Mouse (Mus musculus) intestine, embryonic 16.5 days (tissue): Measurements from ENCODE around the gene Adamts5. TPM values are rescaled to one million over a fixed set of nuclear protein-coding genes. Genes with fewer than 3 reads are reported as not detected.

ENCODE experiments used
- ATAC-seq: fragments of 200-750 bp; cut with Nextera tagmentation; 2 replicates; pipeline ENCODE4 v1.8.0; 2017; ENCODE audit warnings: moderate TSS enrichment, moderate library complexity
- H3K27ac ChIP-seq: fragments of 300-500 bp; sonication (generic); 2 replicates; pipeline ENCODE4 v1.5.1; 2014; ENCODE audit warnings: mild to moderate bottlenecking, low read length
- H3K27me3 ChIP-seq: fragments of 300-500 bp; sonication (generic); replicated peaks from 2 replicates; pipeline ENCODE4 v1.6.1; 2014; ENCODE audit warnings: low read length, control low read depth, mixed read lengths; ENCODE audit not compliant: control insufficient read depth, insufficient read depth
- H3K36me3 ChIP-seq: fragments of 300-500 bp; sonication (generic); 2 replicates; pipeline ENCODE4 v1.6.1; 2014; ENCODE audit warnings: low read length, control low read depth; ENCODE audit not compliant: control insufficient read depth, insufficient read depth
- H3K4me1 ChIP-seq: fragments of 300-500 bp; sonication (generic); 2 replicates; pipeline ENCODE4 v1.6.1; 2014; ENCODE audit warnings: low read length, control low read depth, mixed read lengths; ENCODE audit not compliant: control insufficient read depth, insufficient read depth
- H3K4me2 ChIP-seq: fragments of 300-500 bp; sonication (generic); 2 replicates; pipeline ENCODE4 v1.6.1; 2014; ENCODE audit warnings: low read depth, low read length, control low read depth
- H3K4me3 ChIP-seq: fragments of 300-500 bp; sonication (generic); 2 replicates; pipeline ENCODE4 v1.5.1; 2014; ENCODE audit warnings: mild to moderate bottlenecking, low read length
- H3K9ac ChIP-seq: fragments of 300-500 bp; sonication (generic); 2 replicates; pipeline ENCODE4 v1.6.1; 2014; ENCODE audit warnings: low read depth, low read length
- H3K9me3 ChIP-seq: fragments of 300-500 bp; sonication (generic); 2 replicates; pipeline ENCODE4 v1.6.1; 2016; ENCODE audit warnings: low read length, control low read depth; ENCODE audit not compliant: control insufficient read depth
- WGBS: fragments of 180-500 bp; shearing (Covaris S2); extraction: QIAGEN DNeasy Blood & Tissue Kit; methylation state at CpG from one replicate; pipeline ENCODE4 v1.1.7; 2014; 5-methylcytosine and 5-hydroxymethylcytosine counted together
- polyA plus RNA-seq: library from polyadenylated mRNA; unstranded; fragments of >200 nt; fragmentation: Nextera tagmentation; extraction: Ambion mirVana; gene quantifications from 2 replicates; pipeline ENCODE4 v1.2.1, GENCODE M21; 2015

Gene Adamts5
- polyA plus RNA-seq, 1 experiment from 2014 or later = 1.3 TPM

DNA sequence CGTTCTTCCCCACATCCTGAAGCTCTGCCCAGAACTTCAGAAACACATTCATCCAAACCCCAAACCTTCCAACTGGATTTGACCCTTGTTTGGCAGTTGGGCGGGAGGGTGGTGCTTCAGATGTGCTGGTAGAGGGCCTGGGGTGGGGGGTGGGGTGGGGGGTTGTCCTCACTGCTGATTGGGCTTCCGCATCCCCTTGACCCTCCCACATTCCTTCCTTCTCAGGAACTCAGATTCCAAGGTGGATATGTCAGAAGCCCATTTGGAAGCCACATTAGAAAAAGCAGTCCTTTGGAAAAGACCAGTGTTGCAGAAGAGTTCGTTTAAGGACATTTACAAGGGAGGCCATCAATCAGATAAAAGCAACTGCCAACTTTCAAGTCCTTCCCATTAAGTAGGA lies 3.2 kb downstream of the Adamts5 start:
- Histone ChIP-seq H3K27me3 (peaks cover 15% of the 10 kb centered on the region), H3K4me3 (no peak overlapping the region), H3K9me3 (no peaks in the 10 kb centered on the region), H3K4me2 (no peak overlapping the region), H3K36me3 (no peaks in the 10 kb centered on the region), H3K9ac (no peak overlapping the region), H3K27ac (no peak overlapping the region), H3K4me1 (peaks cover 9% of the 10 kb centered on the region)
- no peak for ATAC-seq
- WGBS = 57% methylated on average over 4 of the region's 4 CpGs

DNA sequence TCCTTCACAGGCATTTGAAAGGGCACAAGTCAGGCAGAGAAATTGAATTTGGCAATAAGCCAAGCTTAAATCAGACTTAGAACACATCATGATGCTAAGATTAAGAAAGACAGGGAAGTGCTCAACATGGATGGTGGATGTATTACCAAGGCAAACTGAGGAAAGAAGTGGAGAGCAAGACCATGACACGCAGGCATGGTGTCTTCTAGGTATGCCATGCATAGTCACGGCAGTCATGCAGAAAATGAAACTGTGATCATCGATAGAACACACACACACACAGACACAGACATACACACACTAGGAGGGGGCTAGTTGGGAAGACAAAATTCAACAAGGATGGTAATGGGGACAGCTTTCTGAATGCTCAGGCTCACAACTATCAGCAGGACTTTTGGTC lies 3.8 kb downstream of the Adamts5 start:
- Histone ChIP-seq H3K4me2 (no peak overlapping the region), H3K4me3 (no peak overlapping the region)

DNA sequence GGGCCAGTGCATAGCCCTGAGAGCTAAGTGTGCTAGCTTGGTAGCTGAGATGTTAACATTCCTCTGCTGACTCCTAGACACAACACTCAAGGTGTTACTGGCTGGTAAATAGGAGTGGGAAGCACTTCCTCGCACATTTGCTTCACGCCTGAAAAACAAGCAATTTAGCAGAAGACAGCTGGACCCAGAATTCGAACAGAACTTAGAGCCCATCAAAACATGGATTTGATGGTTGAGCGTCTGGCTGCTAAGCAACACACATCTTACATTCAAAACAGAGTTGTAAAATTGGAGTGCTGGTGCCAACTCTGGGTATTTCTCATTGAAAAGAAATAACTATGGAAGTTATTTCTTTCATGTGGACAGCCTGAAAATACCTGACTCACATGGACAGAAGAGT lies 5.7 kb downstream of the Adamts5 start:
- WGBS = 80% methylated on average over 4 of the region's 4 CpGs
- H3K36me3 ChIP-seq = no peaks in the 10 kb centered on the region
- H3K4me2 ChIP-seq = no peak overlapping the region
- no peak for ATAC-seq
- peaks cover 15% of the 10 kb centered on the region for H3K27me3 ChIP-seq
- H3K4me3 ChIP-seq = no peak overlapping the region
- H3K9me3 ChIP-seq = no peaks in the 10 kb centered on the region
- H3K27ac ChIP-seq = no peak overlapping the region
- no peak overlapping the region for H3K9ac ChIP-seq
- H3K4me1 ChIP-seq = peaks cover 9% of the 10 kb centered on the region

More for the DNA sequence above, 3.8 kb downstream of the Adamts5 start:
- no peaks in the 10 kb centered on the region for H3K36me3 ChIP-seq
- H3K27me3 ChIP-seq = peaks cover 15% of the 10 kb centered on the region
- 92% methylated on average over 3 of the region's 3 CpGs for WGBS
- ATAC-seq = no peak
- H3K27ac ChIP-seq = no peak overlapping the region
- H3K9ac ChIP-seq = no peak overlapping the region
- H3K4me1 ChIP-seq = peaks cover 9% of the 10 kb centered on the region
- no peaks in the 10 kb centered on the region for H3K9me3 ChIP-seq

DNA sequence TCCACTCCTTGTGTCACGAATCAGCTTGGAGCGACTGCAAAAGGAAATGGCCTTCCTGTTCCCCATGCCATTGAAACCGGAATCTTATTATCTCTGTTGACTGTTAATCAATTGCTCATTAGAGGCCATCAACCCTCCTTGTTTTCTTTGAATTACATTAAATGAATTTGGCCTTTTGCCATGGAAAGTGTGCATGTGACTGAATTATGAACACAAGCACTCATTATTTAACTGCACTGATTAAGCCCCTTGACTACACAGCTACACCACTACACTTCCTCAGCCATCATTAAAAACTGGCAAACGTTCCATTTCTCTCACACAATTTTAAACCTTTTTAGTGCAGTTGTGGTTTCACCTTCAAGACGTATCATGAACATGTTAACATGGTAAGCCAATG lies 11.8 kb downstream of the Adamts5 start:
- Histone ChIP-seq H3K9me3 (no peaks in the 10 kb centered on the region), H3K4me1 (no peaks in the 10 kb centered on the region), H3K4me2 (no peak overlapping the region), H3K27me3 (no peaks in the 10 kb centered on the region), H3K27ac (no peak overlapping the region), H3K9ac (no peak overlapping the region), H3K36me3 (no peaks in the 10 kb centered on the region), H3K4me3 (no peak overlapping the region)
- ATAC-seq = no peak
- 68% methylated on average over 5 of the region's 5 CpGs for WGBS

DNA sequence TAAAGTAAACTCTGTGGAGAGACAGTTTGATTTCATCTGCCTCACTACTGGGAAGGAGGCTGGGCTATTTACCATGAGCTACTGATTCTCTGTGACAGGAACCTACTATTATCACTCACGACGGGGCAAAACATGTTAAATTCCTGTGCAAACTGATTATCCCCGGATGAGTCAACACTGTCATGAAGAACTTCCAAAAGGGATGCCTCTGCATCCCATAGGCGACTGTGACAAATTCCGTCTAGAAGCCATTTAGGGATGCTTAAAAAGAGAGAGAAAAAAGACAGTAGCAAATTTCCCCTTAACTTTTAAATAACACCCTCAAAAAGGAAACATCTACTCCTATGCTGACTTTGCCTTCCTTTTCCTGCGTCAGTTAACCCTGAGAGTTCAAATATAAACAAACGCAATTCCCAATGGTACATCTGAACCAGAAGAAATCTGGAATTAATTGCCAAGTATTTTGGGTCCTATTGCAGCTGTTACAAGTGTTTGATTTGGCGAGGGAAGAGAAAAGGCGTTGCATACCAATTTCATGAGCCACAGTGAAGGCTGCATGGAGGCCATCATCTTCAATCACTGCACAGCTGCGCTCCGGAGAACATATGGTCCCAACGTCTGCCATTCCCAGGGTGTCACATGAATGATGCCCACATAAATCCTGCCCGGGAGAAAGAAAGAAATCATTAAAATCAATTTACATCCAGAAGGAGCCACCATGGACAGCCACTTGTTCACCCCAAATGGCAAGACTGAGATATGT lies 14.2 kb downstream of the Adamts5 start:
- Histone ChIP-seq H3K36me3 (no peaks in the 10 kb centered on the region), H3K4me1 (no peaks in the 10 kb centered on the region), H3K4me3 (no peak overlapping the region), H3K4me2 (no peak overlapping the region), H3K27ac (no peak overlapping the region), H3K9me3 (no peaks in the 10 kb centered on the region), H3K27me3 (no peaks in the 10 kb centered on the region), H3K9ac (no peak overlapping the region)
- 55% methylated on average over 13 of the region's 13 CpGs for WGBS
- no peak for ATAC-seq

DNA sequence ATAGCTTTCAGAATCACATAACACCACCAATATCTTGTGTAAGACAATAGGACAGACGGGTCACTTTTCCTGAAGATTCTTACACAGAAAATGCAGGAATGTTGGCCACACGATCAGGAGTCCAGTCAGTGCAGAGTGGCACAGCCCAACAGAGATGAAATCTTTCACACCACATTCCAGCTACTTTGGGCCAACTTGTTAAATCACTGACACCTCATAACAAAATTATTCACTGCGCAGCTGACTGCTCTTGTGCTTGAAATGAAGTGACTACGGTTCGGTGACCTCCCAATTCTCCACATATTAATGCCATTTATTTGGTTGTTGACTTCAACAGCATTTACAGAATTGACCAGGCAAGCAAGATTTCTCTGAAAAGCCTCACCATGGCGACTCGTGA lies 22.6 kb downstream of the Adamts5 start:
- Histone ChIP-seq H3K27ac (no peak overlapping the region), H3K4me3 (no peak overlapping the region), H3K4me1 (no peaks in the 10 kb centered on the region), H3K9ac (no peak overlapping the region), H3K9me3 (no peaks in the 10 kb centered on the region), H3K4me2 (no peak overlapping the region), H3K36me3 (no peaks in the 10 kb centered on the region), H3K27me3 (no peaks in the 10 kb centered on the region)
- WGBS = 93% methylated on average over 7 of the region's 7 CpGs
- ATAC-seq = no peak

DNA sequence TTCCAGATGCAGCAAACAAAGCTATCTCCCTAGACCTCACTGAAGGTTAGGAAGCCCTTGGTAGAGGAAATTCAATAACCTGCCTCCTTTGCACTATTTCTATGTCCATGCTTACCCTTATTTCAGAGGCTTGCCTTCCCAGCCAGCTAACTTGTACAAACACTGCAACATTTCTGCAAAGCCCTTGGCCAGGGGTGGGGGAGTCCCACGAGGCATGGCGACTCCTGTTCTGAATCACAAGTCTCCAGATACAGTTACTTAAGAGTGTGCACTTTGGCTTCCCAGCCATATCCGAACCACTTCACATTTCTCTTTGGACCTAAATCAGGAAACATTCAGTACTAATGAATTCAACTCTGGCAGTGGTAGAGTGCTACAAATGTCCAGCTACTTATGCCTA lies 27.5 kb downstream of the Adamts5 start:
- no peak overlapping the region for H3K9ac ChIP-seq
- H3K27me3 ChIP-seq = no peaks in the 10 kb centered on the region
- no peak overlapping the region for H3K4me2 ChIP-seq
- WGBS = 88% methylated on average over 3 of the region's 3 CpGs
- no peak overlapping the region for H3K27ac ChIP-seq
- H3K36me3 ChIP-seq = no peaks in the 10 kb centered on the region
- H3K4me3 ChIP-seq = no peak overlapping the region
- no peaks in the 10 kb centered on the region for H3K4me1 ChIP-seq
- H3K9me3 ChIP-seq = no peaks in the 10 kb centered on the region
- ATAC-seq = no peak

DNA sequence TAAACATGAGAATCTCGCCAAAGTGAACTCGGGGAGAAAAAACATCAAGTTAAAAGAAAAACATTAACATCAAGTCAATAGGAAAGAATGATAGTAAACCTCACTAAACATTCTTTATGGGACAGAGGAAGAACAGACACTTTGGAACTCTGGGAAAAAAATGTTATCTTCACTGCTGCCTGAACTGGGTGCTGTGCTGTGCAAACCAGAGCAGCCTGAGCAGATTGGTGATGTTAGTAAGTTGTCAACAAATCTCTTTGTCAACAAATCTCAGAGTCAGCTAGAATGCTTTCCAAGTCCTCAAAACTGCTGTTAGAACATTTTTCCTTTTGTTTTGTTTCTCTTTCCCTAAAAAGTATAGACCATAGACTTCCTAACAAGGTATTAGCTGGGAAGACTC lies 29.7 kb downstream of the Adamts5 start:
- no peaks in the 10 kb centered on the region for H3K36me3 ChIP-seq
- H3K9me3 ChIP-seq = no peaks in the 10 kb centered on the region
- H3K27ac ChIP-seq = no peak overlapping the region
- no peaks in the 10 kb centered on the region for H3K27me3 ChIP-seq
- no peak overlapping the region for H3K9ac ChIP-seq
- no peak for ATAC-seq
- no peak overlapping the region for H3K4me3 ChIP-seq
- H3K4me2 ChIP-seq = no peak overlapping the region
- WGBS = 55% methylated on average over 2 of the region's 2 CpGs
- no peaks in the 10 kb centered on the region for H3K4me1 ChIP-seq

DNA sequence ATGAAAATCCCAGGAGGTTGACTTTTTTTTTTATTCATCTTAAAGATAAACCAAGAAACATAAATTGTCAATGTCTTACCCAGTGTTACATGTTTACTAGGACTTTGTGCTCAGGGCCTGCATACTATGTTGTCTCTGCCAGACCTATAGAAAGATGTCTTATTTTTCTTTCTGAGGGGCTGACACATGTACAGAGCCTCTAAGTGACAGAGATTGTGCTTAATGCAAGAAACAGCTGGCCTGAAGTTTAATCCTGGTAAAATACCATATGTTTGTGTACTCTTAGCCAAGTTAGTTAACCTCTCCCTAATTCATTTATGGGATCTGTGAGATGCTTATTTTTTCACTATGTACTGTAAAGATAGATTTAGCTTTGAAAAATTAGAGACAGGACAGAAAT lies 30.4 kb downstream of the Adamts5 start:
- Histone ChIP-seq H3K4me2 (no peak overlapping the region), H3K36me3 (no peaks in the 10 kb centered on the region), H3K27me3 (no peaks in the 10 kb centered on the region), H3K27ac (no peak overlapping the region), H3K9ac (no peak overlapping the region), H3K4me1 (no peaks in the 10 kb centered on the region), H3K9me3 (no peaks in the 10 kb centered on the region), H3K4me3 (no peak overlapping the region)
- ATAC-seq = no peak
